Mouse (Mus musculus) forebrain, embryonic 14.5 days (tissue): ENCODE results near the gene Socs4. TPM values are rescaled to one million over a fixed set of nuclear protein-coding genes. Genes with fewer than 3 reads are reported as not detected.

ENCODE experiments used
- ATAC-seq: fragments of 200-750 bp; cut with Nextera tagmentation; 2 replicates; pipeline ENCODE4 v1.8.0; 2017; ENCODE audit warnings: mild to moderate bottlenecking, moderate library complexity
- DNase-seq: peaks from one replicate; pipeline ENCODE4 v3.0.0-alpha.2; 2015; ENCODE audit warnings: low spot score
- H3K27ac ChIP-seq: fragments of 300-500 bp; sonication (generic); 2 replicates; pipeline ENCODE4 v1.5.1; 2014; ENCODE audit warnings: low read depth, mild to moderate bottlenecking, control low read depth, low read length, moderate library complexity
- H3K27me3 ChIP-seq: fragments of 300-500 bp; sonication (generic); replicated peaks from 2 replicates; pipeline ENCODE4 v1.6.1; 2014; ENCODE audit warnings: low read length, control low read depth, mixed read lengths; ENCODE audit not compliant: control insufficient read depth, insufficient read depth
- H3K36me3 ChIP-seq: fragments of 300-500 bp; sonication (generic); 2 replicates; pipeline ENCODE4 v1.6.1; 2014; ENCODE audit warnings: low read length, control low read depth; ENCODE audit not compliant: control insufficient read depth, insufficient read depth
- H3K4me1 ChIP-seq: fragments of 300-500 bp; sonication (generic); 2 replicates; pipeline ENCODE4 v1.6.1; 2014; ENCODE audit warnings: antibody characterized with exemption, low read length, control low read depth; ENCODE audit not compliant: control insufficient read depth, insufficient read depth
- H3K4me2 ChIP-seq: fragments of 300-500 bp; sonication (generic); 2 replicates; pipeline ENCODE4 v1.6.1; 2014; ENCODE audit warnings: mild to moderate bottlenecking, control low read depth, low read length
- H3K4me3 ChIP-seq: fragments of 300-500 bp; sonication (generic); 2 replicates; pipeline ENCODE4 v1.5.1; 2014; ENCODE audit warnings: low read depth, low read length, control low read depth
- H3K9ac ChIP-seq: fragments of 300-500 bp; sonication (generic); 2 replicates; pipeline ENCODE4 v1.6.1; 2014; ENCODE audit warnings: mild to moderate bottlenecking, low read length, control low read depth, moderate library complexity
- H3K9me3 ChIP-seq: fragments of 300-500 bp; sonication (generic); replicated peaks from 2 replicates; pipeline ENCODE4 v1.6.1; 2016; ENCODE audit warnings: low read length, control low read depth, mixed read lengths; ENCODE audit not compliant: control insufficient read depth
- WGBS: fragments of 180-500 bp; shearing (Covaris S2); extraction: QIAGEN DNeasy Blood & Tissue Kit; methylation state at CpG from one replicate; pipeline ENCODE4 v1.1.7; 2014; 5-methylcytosine and 5-hydroxymethylcytosine counted together
- polyA plus RNA-seq: library from polyadenylated mRNA; unstranded; fragments of >200 nt; fragmentation: Nextera tagmentation; extraction: Ambion mirVana; gene quantifications from 2 replicates; pipeline ENCODE4 v1.2.1, GENCODE M21; 2014

Socs4 gene
- polyA plus RNA-seq, 1 experiment from 2014 or later, result 4.3 TPM

- WGBS, result 81% methylated on average over 2 of the region's 2 CpGs
- Histone ChIP-seq H3K9ac (no peak overlapping the region), H3K27me3 (no peaks in the 10 kb centered on the region), H3K4me2 (no peak overlapping the region), H3K36me3 (0 out of 2 replicates have a peak, but pooled peaks cover 2% of the 10 kb centered on the region), H3K4me3 (no peak overlapping the region), H3K27ac (no peak overlapping the region), H3K4me1 (peaks cover 12% of the 10 kb centered on the region), H3K9me3 (no peaks in the 10 kb centered on the region)
- ATAC-seq (no peak), DNase-seq (no peak)
These were observed 19.5 kb downstream of the Socs4 start for GRCm38 (mm10) chr14:47296232-47296631.

DNA sequence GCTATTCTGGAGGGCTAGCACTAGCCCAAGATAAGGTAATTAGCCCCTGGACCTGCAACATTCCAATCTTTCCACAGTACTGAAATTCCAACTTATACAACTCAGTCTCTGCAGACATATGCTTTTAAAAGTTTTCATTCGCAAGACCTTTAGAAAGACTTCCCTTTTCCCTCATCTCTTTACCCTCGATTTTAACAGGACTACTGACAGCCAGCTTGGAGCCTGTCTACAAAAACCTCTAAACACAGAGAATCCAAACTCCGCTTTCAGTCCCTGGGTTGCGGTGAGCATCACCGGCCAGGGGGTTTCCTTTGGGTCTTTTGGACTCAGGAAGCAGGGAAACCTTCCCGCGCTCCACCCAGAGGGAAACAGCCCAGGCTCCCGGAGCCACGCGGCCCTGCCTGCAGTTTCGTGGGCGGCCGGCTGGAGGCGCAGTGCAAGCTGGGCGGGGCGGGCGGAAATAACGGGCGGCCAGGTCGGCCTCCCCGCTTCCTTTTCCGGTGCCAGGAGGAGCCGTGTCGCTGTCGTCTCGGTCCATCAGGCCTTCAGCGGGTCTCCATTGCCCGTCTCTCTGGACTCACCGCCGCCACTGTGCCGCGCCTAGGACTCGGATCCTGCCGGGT lies 21.2 kb downstream of the Socs4 start, which contains the start of gene Mapk1ip1l:
TSS of gene Mapk1ip1l (plus strand) at position 482 of the 623 bp plus-strand sequence.
- Histone ChIP-seq H3K27me3 (no peaks in the 10 kb centered on the region), H3K9me3 (no peaks in the 10 kb centered on the region), H3K9ac (peak within 1 kb of the TSS; percentile 95), H3K4me1 (peaks cover 12% of the 10 kb centered on the region), H3K36me3 (no peaks in the 10 kb centered on the region), H3K4me2 (peak within 1 kb of the TSS; percentile 82), H3K27ac (peak within 1 kb of the TSS; percentile 96), H3K4me3 (peak within 1 kb of the TSS; percentile 83)
- peak; percentile 88 for DNase-seq
- peak; percentile 90 for ATAC-seq
- under 1% methylated on average over 33 of the region's 34 CpGs for WGBS

GRCm38 (mm10) chr14:47298408-47298792 lies 21.7 kb downstream of the Socs4 start:
- peaks cover 12% of the 10 kb centered on the region for H3K4me1 ChIP-seq
- peak overlapping the region; percentile 96 for H3K27ac ChIP-seq
- H3K36me3 ChIP-seq, result 0 out of 2 replicates have a peak, but pooled peaks cover 2% of the 10 kb centered on the region
- ATAC-seq (peak; percentile 80), DNase-seq (peak; percentile 47)
- WGBS, result under 1% methylated on average over 25 of the region's 38 CpGs
- peak overlapping the region; percentile 82 for H3K4me2 ChIP-seq
- no peaks in the 10 kb centered on the region for H3K9me3 ChIP-seq
- no peaks in the 10 kb centered on the region for H3K27me3 ChIP-seq
- peak overlapping the region; percentile 95 for H3K9ac ChIP-seq
- peak overlapping the region; percentile 83 for H3K4me3 ChIP-seq

- peaks cover 12% of the 10 kb centered on the region for H3K4me1 ChIP-seq
- peak overlapping the region; percentile 96 for H3K27ac ChIP-seq
- peak; percentile 58 for DNase-seq
- WGBS, result under 1% methylated on average over 15 of the region's 15 CpGs
- H3K36me3 ChIP-seq, result 0 out of 2 replicates have a peak, but pooled peaks cover 2% of the 10 kb centered on the region
- no peaks in the 10 kb centered on the region for H3K9me3 ChIP-seq
- peak overlapping the region; percentile 83 for H3K4me3 ChIP-seq
- peak; percentile 60 for ATAC-seq
- no peaks in the 10 kb centered on the region for H3K27me3 ChIP-seq
- peak overlapping the region; percentile 82 for H3K4me2 ChIP-seq
- peak overlapping the region; percentile 95 for H3K9ac ChIP-seq
These were observed 22.1 kb downstream of the Socs4 start for GRCm38 (mm10) chr14:47298819-47299261.

GRCm38 (mm10) chr14:47302885-47303680 lies 26.4 kb downstream of the Socs4 start:
- peaks cover 12% of the 10 kb centered on the region for H3K4me1 ChIP-seq
- H3K27me3 ChIP-seq, result no peaks in the 10 kb centered on the region
- 72% methylated on average over 14 of the region's 14 CpGs for WGBS
- no peak overlapping the region for H3K27ac ChIP-seq
- no peak overlapping the region for H3K4me3 ChIP-seq
- no peak overlapping the region for H3K9ac ChIP-seq
- H3K9me3 ChIP-seq, result no peaks in the 10 kb centered on the region
- H3K4me2 ChIP-seq, result no peak overlapping the region
- H3K36me3 ChIP-seq, result 0 out of 2 replicates have a peak, but pooled peaks cover 6% of the 10 kb centered on the region
- no peak for DNase-seq
- no peak for ATAC-seq

DNA sequence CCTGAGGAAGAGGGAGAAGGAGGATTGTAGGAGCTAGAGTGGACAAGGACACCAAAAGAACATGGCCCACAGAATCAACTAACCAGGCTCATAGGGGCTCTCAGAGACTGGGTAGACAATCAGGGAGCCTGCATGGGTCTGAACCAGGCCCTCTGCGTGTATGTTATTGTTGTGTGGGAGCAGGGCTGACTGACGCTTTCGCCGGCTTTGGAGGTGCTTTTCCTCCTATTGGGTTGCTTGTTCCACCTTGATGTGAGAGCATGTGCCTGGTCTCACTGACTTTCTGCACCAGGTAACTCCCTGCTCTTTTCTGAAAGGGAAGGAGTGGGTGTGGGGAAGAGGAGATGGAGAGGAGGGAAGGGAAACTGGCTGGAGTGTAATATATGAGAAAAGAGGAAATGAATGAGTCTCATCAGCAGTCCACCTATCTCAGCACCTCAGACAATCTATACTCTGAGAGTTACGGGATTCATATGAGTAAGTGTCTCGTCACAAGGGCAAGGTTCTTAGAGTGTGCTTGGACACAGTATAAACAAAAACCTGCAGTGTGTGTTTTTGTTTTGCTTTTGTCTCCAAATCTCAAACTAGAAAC lies 28.2 kb downstream of the Socs4 start:
- no peaks in the 10 kb centered on the region for H3K9me3 ChIP-seq
- peaks cover 4% of the 10 kb centered on the region; the same call in 1 of the 2 replicates for H3K4me1 ChIP-seq
- H3K36me3 ChIP-seq, result peaks cover 19% of the 10 kb centered on the region; the same call in 1 of the 2 replicates
- H3K27ac ChIP-seq, result no peak overlapping the region
- 92% methylated on average over 6 of the region's 6 CpGs for WGBS
- ATAC-seq (no peak), DNase-seq (no peak)
- H3K27me3 ChIP-seq, result no peaks in the 10 kb centered on the region
- H3K4me2 ChIP-seq, result no peak overlapping the region
- H3K9ac ChIP-seq, result no peak overlapping the region
- no peak overlapping the region for H3K4me3 ChIP-seq

- H3K27me3 ChIP-seq, result no peaks in the 10 kb centered on the region
- ATAC-seq (no peak), DNase-seq (no peak)
- 91% methylated on average over 4 of the region's 4 CpGs for WGBS
- H3K4me1 ChIP-seq, result no peaks in the 10 kb centered on the region
- no peak overlapping the region for H3K9ac ChIP-seq
- H3K9me3 ChIP-seq, result no peaks in the 10 kb centered on the region
- H3K4me2 ChIP-seq, result no peak overlapping the region
- peaks cover 29% of the 10 kb centered on the region for H3K36me3 ChIP-seq
- H3K4me3 ChIP-seq, result no peak overlapping the region
- H3K27ac ChIP-seq, result no peak overlapping the region
These were observed 29.2 kb downstream of the Socs4 start for GRCm38 (mm10) chr14:47305933-47306332.

- H3K27ac ChIP-seq, result no peak overlapping the region
- H3K4me2 ChIP-seq, result no peak overlapping the region
- peaks cover 43% of the 10 kb centered on the region for H3K36me3 ChIP-seq
- WGBS, result 89% methylated on average over 3 of the region's 3 CpGs
- H3K27me3 ChIP-seq, result no peaks in the 10 kb centered on the region
- no peak for ATAC-seq
- no peaks in the 10 kb centered on the region for H3K4me1 ChIP-seq
- H3K9ac ChIP-seq, result no peak overlapping the region
- no peak overlapping the region for H3K4me3 ChIP-seq
- DNase-seq, result no peak
- no peaks in the 10 kb centered on the region for H3K9me3 ChIP-seq
These were observed 30.9 kb downstream of the Socs4 start for GRCm38 (mm10) chr14:47307669-47308068.
